Mouse (Mus musculus) lung, postnatal 25 days (tissue): Measurements from ENCODE around the gene Slc2a2.

Experiments
- DNase-seq: peaks from one replicate; pipeline ENCODE4 v3.0.0; 2022; ENCODE audit warnings: low spot score

Slc2a2 gene

GRCm38 (mm10) chr3:28697797-28698196 is at the start of gene Slc2a2:
Slc2a2 (plus strand) TSS chr3:28697903.
- no peak for DNase-seq

GRCm38 (mm10) chr3:28652574-28652973 is 45.1 kb upstream of the Slc2a2 start:
- no peak for DNase-seq

GRCm38 (mm10) chr3:28653043-28653442 is 44.7 kb upstream of the Slc2a2 start:
- no peak for DNase-seq

GRCm38 (mm10) chr3:28654740-28655139 is 43.0 kb upstream of the Slc2a2 start:
- no peak for DNase-seq

GRCm38 (mm10) chr3:28658349-28658748 is 39.4 kb upstream of the Slc2a2 start:
- no peak for DNase-seq

GRCm38 (mm10) chr3:28680851-28681250 is 16.9 kb upstream of the Slc2a2 start:
- no peak for DNase-seq

- no peak for DNase-seq
Measured at GRCm38 (mm10) chr3:28681866-28682265, 15.8 kb upstream of the Slc2a2 start.

GRCm38 (mm10) chr3:28682411-28682810 is 15.3 kb upstream of the Slc2a2 start:
- DNase-seq, result no peak

GRCm38 (mm10) chr3:28685510-28685909 is 12.2 kb upstream of the Slc2a2 start:
- peak; percentile 14 for DNase-seq

GRCm38 (mm10) chr3:28694811-28695210 is 2.9 kb upstream of the Slc2a2 start:
- no peak for DNase-seq

- no peak for DNase-seq
Measured at GRCm38 (mm10) chr3:28695608-28696007, 2.1 kb upstream of the Slc2a2 start.

- no peak for DNase-seq
Measured at GRCm38 (mm10) chr3:28696162-28696561, 1.5 kb upstream of the Slc2a2 start.

- no peak for DNase-seq
Measured at GRCm38 (mm10) chr3:28699601-28700000, 1.9 kb downstream of the Slc2a2 start.

GRCm38 (mm10) chr3:28705522-28706137 is 7.9 kb downstream of the Slc2a2 start:
- DNase-seq, result no peak

GRCm38 (mm10) chr3:28706736-28707135 is 9.0 kb downstream of the Slc2a2 start:
- no peak for DNase-seq

GRCm38 (mm10) chr3:28709740-28710139 is 12.0 kb downstream of the Slc2a2 start:
- DNase-seq, result peak; percentile 42

- DNase-seq, result no peak
Measured at GRCm38 (mm10) chr3:28713913-28714698, 16.4 kb downstream of the Slc2a2 start.

GRCm38 (mm10) chr3:28718521-28718920 is 20.8 kb downstream of the Slc2a2 start:
- DNase-seq, result no peak

GRCm38 (mm10) chr3:28721218-28721617 is 23.5 kb downstream of the Slc2a2 start:
- no peak for DNase-seq

GRCm38 (mm10) chr3:28721838-28722237 is 24.1 kb downstream of the Slc2a2 start:
- peak; percentile 28 for DNase-seq

- no peak for DNase-seq
Measured at GRCm38 (mm10) chr3:28722531-28722930, 24.8 kb downstream of the Slc2a2 start.

GRCm38 (mm10) chr3:28723534-28723933 is 25.8 kb downstream of the Slc2a2 start:
- DNase-seq, result no peak

GRCm38 (mm10) chr3:28725203-28725602 is 27.5 kb downstream of the Slc2a2 start:
- no peak for DNase-seq

GRCm38 (mm10) chr3:28726356-28726755 is 28.7 kb downstream of the Slc2a2 start:
- no peak for DNase-seq
